Mouse (Mus musculus): Measurements from ENCODE around the gene Fam187b. TPM values are rescaled to one million over a fixed set of nuclear protein-coding genes. Genes with fewer than 3 reads are reported as not detected.
"Not testable (repeated sequence)": the region's sequence is repeated elsewhere in the genome, so short reads cannot be mapped to it uniquely, and the experiment has no call there.

The Fam187b gene
- polyA plus RNA-seq (2015; fragmentation: Nextera tagmentation; extraction: Ambion mirVana) = 2.4 and 3.4 TPM in 2 replicates

- WGBS (ENCODE audit: insufficient replicate concordance) = under 1% methylated on average over 37 of the region's 37 CpGs
- peaks cover 27% of the 10 kb centered on the region for H3K27me3 ChIP-seq
- H3K9ac ChIP-seq = peak within 1 kb of the TSS; percentile 40; the same call in 1 of the 2 replicates
- H3K27ac ChIP-seq (replicated peaks) = peak within 1 kb of the TSS; percentile 78
- 0 out of 2 replicates have a peak, but pooled peaks cover 14% of the 10 kb centered on the region for H3K4me1 ChIP-seq (replicated peaks)
- H3K36me3 ChIP-seq (replicated peaks) = no peaks in the 10 kb centered on the region
- H3K4me2 ChIP-seq = peak within 1 kb of the TSS; percentile 63
- H3K4me3 ChIP-seq (replicated peaks) = peak within 1 kb of the TSS; percentile 54
- no peaks in the 10 kb centered on the region for H3K9me3 ChIP-seq (replicated peaks)
- peak; percentile 81 for ATAC-seq (ENCODE audit: insufficient read depth)
Observed at GRCm38 (mm10) chr7:30973501-30974289, at the start of gene Fam187b. Fam187b (plus strand) TSS chr7:30973790.

DNA sequence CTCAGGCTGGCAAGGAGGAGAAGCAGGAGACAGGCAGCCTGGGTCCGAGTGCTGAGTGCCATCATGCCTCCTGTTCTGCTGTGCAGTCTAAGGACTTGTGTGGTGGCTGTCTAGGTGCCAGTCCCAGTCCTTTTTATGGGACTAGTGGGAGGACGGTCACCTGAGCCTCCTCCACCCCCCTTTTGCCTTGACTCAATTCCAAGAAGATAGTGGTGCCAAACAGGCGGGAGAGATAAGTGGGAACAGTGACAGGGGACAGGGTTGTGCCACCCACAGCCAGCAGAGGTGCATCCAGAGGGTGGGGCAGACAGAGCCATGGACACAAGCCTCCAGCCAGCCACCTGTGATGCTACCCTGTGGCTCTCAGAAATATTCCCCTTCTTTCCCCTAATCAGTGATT is 49.5 kb upstream of the Fam187b start:
- no peak overlapping the region for H3K27ac ChIP-seq (replicated peaks)
- no peaks in the 10 kb centered on the region for H3K27me3 ChIP-seq
- no peak overlapping the region for H3K9ac ChIP-seq
- no peaks in the 10 kb centered on the region for H3K4me1 ChIP-seq (replicated peaks)
- H3K9me3 ChIP-seq (replicated peaks) = no peaks in the 10 kb centered on the region
- no peak for ATAC-seq (ENCODE audit: insufficient read depth)
- no peak overlapping the region for H3K4me2 ChIP-seq
- 42% methylated on average over 3 of the region's 3 CpGs for WGBS (ENCODE audit: insufficient replicate concordance)
- no peaks in the 10 kb centered on the region for H3K36me3 ChIP-seq (replicated peaks)
- no peak overlapping the region for H3K4me3 ChIP-seq (replicated peaks)

GRCm38 (mm10) chr7:30924581-30924980 is 49.0 kb upstream of the Fam187b start, which contains the start of gene Hamp2:
Hamp2 (minus strand) TSS chr7:30924681.
- not testable (repeated sequence) for H3K36me3 ChIP-seq (replicated peaks); H3K9ac ChIP-seq; H3K4me3 ChIP-seq (replicated peaks); H3K27ac ChIP-seq (replicated peaks); H3K4me2 ChIP-seq; H3K4me1 ChIP-seq (replicated peaks); H3K27me3 ChIP-seq; ATAC-seq (ENCODE audit: insufficient read depth); H3K9me3 ChIP-seq (replicated peaks)
- WGBS (ENCODE audit: insufficient replicate concordance) = 55% methylated on average over 2 of the region's 2 CpGs

DNA sequence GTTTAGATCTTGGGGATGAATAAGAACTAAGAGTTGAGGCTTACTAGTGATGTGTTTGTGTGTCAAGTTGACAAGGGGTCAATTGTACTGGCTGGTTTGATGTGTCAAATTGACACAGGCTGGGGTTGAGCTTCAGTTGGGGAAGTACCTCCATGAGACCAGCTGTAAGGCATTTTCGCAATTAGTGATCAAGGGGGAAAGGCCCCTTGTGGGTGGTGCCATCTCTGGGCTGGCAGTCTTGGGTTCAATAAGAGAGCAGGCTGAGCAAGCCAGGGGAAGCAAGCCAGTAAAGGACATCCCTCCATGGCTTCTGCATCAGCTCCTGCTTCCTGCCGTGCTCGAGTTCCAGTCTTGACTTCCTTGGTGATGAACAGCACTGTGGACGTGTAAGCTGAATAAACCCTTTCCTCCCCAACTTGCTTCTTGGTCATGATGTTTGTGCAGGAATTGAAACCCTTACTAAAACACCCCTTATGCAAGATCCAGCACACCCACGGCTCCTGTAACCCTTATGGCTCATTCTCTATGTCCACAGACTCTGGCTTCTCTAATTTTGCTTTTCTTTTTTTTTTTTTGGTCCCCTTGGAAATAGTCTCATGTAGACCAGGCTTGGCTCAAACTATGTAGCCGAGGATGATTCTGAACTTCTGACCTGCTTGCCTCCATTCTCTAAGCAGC is 38.0 kb upstream of the Fam187b start:
- H3K36me3 ChIP-seq (replicated peaks); H3K9me3 ChIP-seq (replicated peaks); H3K9ac ChIP-seq; H3K4me1 ChIP-seq (replicated peaks); H3K27me3 ChIP-seq; H3K4me2 ChIP-seq; H3K27ac ChIP-seq (replicated peaks); H3K4me3 ChIP-seq (replicated peaks); ATAC-seq (ENCODE audit: insufficient read depth): not testable (repeated sequence)
- WGBS (ENCODE audit: insufficient replicate concordance) = 34% methylated on average over 6 of the region's 6 CpGs

GRCm38 (mm10) chr7:30940070-30940469 is 33.5 kb upstream of the Fam187b start:
- ATAC-seq (ENCODE audit: insufficient read depth); H3K36me3 ChIP-seq (replicated peaks): not testable (repeated sequence)
- 58% methylated on average over 1 of the region's 1 CpGs for WGBS (ENCODE audit: insufficient replicate concordance)

GRCm38 (mm10) chr7:30942365-30942764 is 31.2 kb upstream of the Fam187b start:
- not testable (repeated sequence) for H3K9me3 ChIP-seq (replicated peaks); H3K27ac ChIP-seq (replicated peaks); H3K4me1 ChIP-seq (replicated peaks); H3K36me3 ChIP-seq (replicated peaks); H3K4me3 ChIP-seq (replicated peaks); H3K27me3 ChIP-seq; H3K4me2 ChIP-seq; ATAC-seq (ENCODE audit: insufficient read depth); H3K9ac ChIP-seq
- WGBS (ENCODE audit: insufficient replicate concordance) = 24% methylated on average over 3 of the region's 3 CpGs

More at GRCm38 (mm10) chr7:30940070-30940469, 33.5 kb upstream of the Fam187b start:
- H3K4me3 ChIP-seq (replicated peaks); H3K4me1 ChIP-seq (replicated peaks); H3K27ac ChIP-seq (replicated peaks); H3K9ac ChIP-seq; H3K4me2 ChIP-seq; H3K9me3 ChIP-seq (replicated peaks); H3K27me3 ChIP-seq: not testable (repeated sequence)

DNA sequence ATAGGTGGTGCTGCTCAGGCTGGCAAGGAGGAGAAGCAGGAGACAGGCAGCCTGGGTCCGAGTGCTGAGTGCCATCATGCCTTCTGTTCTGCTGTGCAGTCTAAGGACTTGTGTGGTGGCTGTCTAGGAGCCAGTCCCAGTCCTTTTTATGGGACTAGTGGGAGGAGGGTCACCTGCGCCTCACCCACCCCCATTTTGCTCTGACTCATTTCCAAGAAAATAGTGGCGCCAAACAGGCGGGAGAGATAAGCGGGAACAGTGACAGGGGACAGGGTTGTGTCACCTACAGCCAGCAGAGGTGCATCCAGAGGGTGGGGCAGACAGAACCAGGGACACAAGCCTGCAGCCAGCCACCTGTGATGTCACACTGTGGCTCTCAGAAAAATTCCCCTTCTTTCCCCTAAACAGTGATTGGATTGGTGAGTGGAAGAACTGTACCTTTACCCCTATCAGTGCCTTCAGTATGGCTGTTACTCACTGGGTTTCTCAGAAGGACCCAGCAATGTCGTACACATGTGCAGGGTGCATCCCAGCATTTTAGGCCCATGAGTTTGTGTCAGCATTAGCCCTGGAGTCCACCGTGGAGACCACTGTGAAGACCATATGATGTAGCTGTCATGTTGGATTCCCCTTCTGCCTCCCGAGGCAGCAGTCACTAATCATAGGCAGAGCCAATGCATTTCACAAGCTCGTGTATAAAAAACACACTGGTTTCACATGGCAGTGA is 29.5 kb upstream of the Fam187b start, which contains the start of gene Hamp:
Hamp (minus strand) TSS at position 124 of the 727 bp plus-strand sequence.
- no peak within 1 kb of the TSS for H3K27ac ChIP-seq (replicated peaks)
- ATAC-seq (ENCODE audit: insufficient read depth) = peak; percentile 38; the same call in 1 of the 2 replicates
- H3K9ac ChIP-seq = no peak within 1 kb of the TSS
- H3K9me3 ChIP-seq (replicated peaks) = no peaks in the 10 kb centered on the region
- H3K4me1 ChIP-seq (replicated peaks) = no peaks in the 10 kb centered on the region; the same call in 1 of the 2 replicates
- 56% methylated on average over 9 of the region's 9 CpGs for WGBS (ENCODE audit: insufficient replicate concordance)
- H3K27me3 ChIP-seq = no peaks in the 10 kb centered on the region
- peaks cover 14% of the 10 kb centered on the region for H3K36me3 ChIP-seq (replicated peaks)
- no peak within 1 kb of the TSS for H3K4me3 ChIP-seq (replicated peaks)
- H3K4me2 ChIP-seq = no peak within 1 kb of the TSS

- not testable (repeated sequence) for ATAC-seq (ENCODE audit: insufficient read depth); H3K4me1 ChIP-seq (replicated peaks); H3K9ac ChIP-seq; H3K27me3 ChIP-seq; H3K4me2 ChIP-seq; H3K27ac ChIP-seq (replicated peaks); H3K9me3 ChIP-seq (replicated peaks); H3K4me3 ChIP-seq (replicated peaks)
- 52% methylated on average over 2 of the region's 2 CpGs for WGBS (ENCODE audit: insufficient replicate concordance)
- peaks cover 21% of the 10 kb centered on the region for H3K36me3 ChIP-seq (replicated peaks)
Observed at GRCm38 (mm10) chr7:30944706-30945105, 28.9 kb upstream of the Fam187b start.

GRCm38 (mm10) chr7:30945466-30945865 is 28.1 kb upstream of the Fam187b start:
- H3K9ac ChIP-seq; H3K4me3 ChIP-seq (replicated peaks); H3K4me1 ChIP-seq (replicated peaks); H3K9me3 ChIP-seq (replicated peaks); H3K27ac ChIP-seq (replicated peaks); H3K27me3 ChIP-seq; H3K4me2 ChIP-seq: not testable (repeated sequence)
- 82% methylated on average over 7 of the region's 7 CpGs for WGBS (ENCODE audit: insufficient replicate concordance)
- peak; percentile 44; the same call in 1 of the 2 replicates for ATAC-seq (ENCODE audit: insufficient read depth)
- H3K36me3 ChIP-seq (replicated peaks) = peaks cover 28% of the 10 kb centered on the region

GRCm38 (mm10) chr7:30945876-30946275 is 27.7 kb upstream of the Fam187b start:
- peaks cover 32% of the 10 kb centered on the region for H3K36me3 ChIP-seq (replicated peaks)
- no peak overlapping the region for H3K9ac ChIP-seq
- no peaks in the 10 kb centered on the region; the same call in 1 of the 2 replicates for H3K4me1 ChIP-seq (replicated peaks)
- H3K4me3 ChIP-seq (replicated peaks) = no peak overlapping the region
- no peak for ATAC-seq (ENCODE audit: insufficient read depth)
- H3K27me3 ChIP-seq = no peaks in the 10 kb centered on the region
- H3K27ac ChIP-seq (replicated peaks) = no peak overlapping the region
- H3K4me2 ChIP-seq = no peak overlapping the region
- WGBS (ENCODE audit: insufficient replicate concordance) = 88% methylated on average over 7 of the region's 7 CpGs
- H3K9me3 ChIP-seq (replicated peaks) = no peaks in the 10 kb centered on the region

DNA sequence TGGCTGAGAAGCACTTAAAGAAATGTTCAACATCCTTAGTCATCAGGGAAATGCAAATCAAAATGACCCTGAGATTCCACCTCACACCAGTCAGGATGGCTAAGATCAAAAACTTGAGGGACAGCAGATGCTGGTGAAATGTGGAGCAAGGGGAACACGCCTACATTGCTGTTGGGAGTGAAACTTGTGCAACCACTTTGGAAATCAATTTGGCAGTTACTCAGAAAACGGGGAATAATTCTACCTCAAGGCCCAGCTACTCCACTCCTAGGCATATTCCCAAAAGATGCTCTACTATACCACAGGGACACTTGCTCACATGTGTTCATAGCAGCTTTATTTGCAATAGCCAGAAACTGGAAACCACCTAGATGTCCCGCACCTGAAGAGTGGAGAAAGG is 23.7 kb upstream of the Fam187b start:
- H3K4me3 ChIP-seq (replicated peaks); H3K4me2 ChIP-seq; H3K9ac ChIP-seq; ATAC-seq (ENCODE audit: insufficient read depth); H3K9me3 ChIP-seq (replicated peaks); H3K27me3 ChIP-seq; H3K27ac ChIP-seq (replicated peaks): not testable (repeated sequence)
- 79% methylated on average over 3 of the region's 3 CpGs for WGBS (ENCODE audit: insufficient replicate concordance)
- Histone ChIP-seq H3K4me1 (replicated peaks) (peaks cover 22% of the 10 kb centered on the region), H3K36me3 (replicated peaks) (peaks cover 73% of the 10 kb centered on the region)
